Mouse (Mus musculus) ovary, adult 18-20 months (tissue): ENCODE data around the gene Prr12.

Experiments used
- DNase-seq: peaks from one replicate; pipeline ENCODE4 v3.0.0; 2022; ENCODE audit warnings: low spot score, mixed read lengths

Gene Prr12

GRCm38 (mm10) chr7:45077322-45077721 lies 24.6 kb upstream of the Prr12 start:
- DNase-seq: no peak

GRCm38 (mm10) chr7:45076501-45076900 lies 23.8 kb upstream of the Prr12 start:
- DNase-seq: no peak

GRCm38 (mm10) chr7:45075405-45075804 lies 22.7 kb upstream of the Prr12 start:
- DNase-seq: no peak

- DNase-seq: no peak
Measured at GRCm38 (mm10) chr7:45073949-45074348, 21.3 kb upstream of the Prr12 start.

GRCm38 (mm10) chr7:45073171-45073707 lies 20.6 kb upstream of the Prr12 start:
- no peak for DNase-seq

- DNase-seq: no peak
Measured at GRCm38 (mm10) chr7:45072230-45072629, 19.5 kb upstream of the Prr12 start.

- DNase-seq: no peak
Measured at GRCm38 (mm10) chr7:45069671-45070070, 17.0 kb upstream of the Prr12 start.

- no peak for DNase-seq
Measured at GRCm38 (mm10) chr7:45068000-45068318, 15.3 kb upstream of the Prr12 start.

GRCm38 (mm10) chr7:45067190-45067999 lies 14.7 kb upstream of the Prr12 start:
- DNase-seq: no peak

- peak; percentile 92 for DNase-seq
Measured at GRCm38 (mm10) chr7:45062239-45062835, 9.7 kb upstream of the Prr12 start, which contains the start of the genes Nosip and Prrg2. Gene Nosip, plus strand, starts transcription at chr7:45062429. Gene Prrg2, minus strand, starts transcription at chr7:45062677.

GRCm38 (mm10) chr7:45061532-45062075 lies 8.9 kb upstream of the Prr12 start:
- DNase-seq: no peak

- no peak for DNase-seq
Measured at GRCm38 (mm10) chr7:45060632-45061122, 8.0 kb upstream of the Prr12 start.

- DNase-seq: no peak
Measured at GRCm38 (mm10) chr7:45058607-45059571, 6.2 kb upstream of the Prr12 start.

- peak; percentile 66 for DNase-seq
Measured at GRCm38 (mm10) chr7:45056972-45057348, 4.3 kb upstream of the Prr12 start.

GRCm38 (mm10) chr7:45056329-45056971 lies 3.8 kb upstream of the Prr12 start:
- DNase-seq: no peak

GRCm38 (mm10) chr7:45053931-45054510 lies 1.3 kb upstream of the Prr12 start:
- DNase-seq: peak; percentile 98

GRCm38 (mm10) chr7:45053117-45053930 lies 643 bp upstream of the Prr12 start:
- peak; percentile 82 for DNase-seq

GRCm38 (mm10) chr7:45052181-45052861 lies 360 bp downstream of the Prr12 start:
- DNase-seq: no peak

GRCm38 (mm10) chr7:45051601-45051974 lies 1.1 kb downstream of the Prr12 start:
- no peak for DNase-seq
